Mouse (Mus musculus) 3T3-L1 (cell line): ENCODE results near the gene Ldlrap1.

Source experiments
- DNase-seq: peaks from one replicate; pipeline ENCODE4 v3.0.0-alpha.2; 2015; ENCODE audit warnings: low read depth, low spot score

Gene Ldlrap1

DNA sequence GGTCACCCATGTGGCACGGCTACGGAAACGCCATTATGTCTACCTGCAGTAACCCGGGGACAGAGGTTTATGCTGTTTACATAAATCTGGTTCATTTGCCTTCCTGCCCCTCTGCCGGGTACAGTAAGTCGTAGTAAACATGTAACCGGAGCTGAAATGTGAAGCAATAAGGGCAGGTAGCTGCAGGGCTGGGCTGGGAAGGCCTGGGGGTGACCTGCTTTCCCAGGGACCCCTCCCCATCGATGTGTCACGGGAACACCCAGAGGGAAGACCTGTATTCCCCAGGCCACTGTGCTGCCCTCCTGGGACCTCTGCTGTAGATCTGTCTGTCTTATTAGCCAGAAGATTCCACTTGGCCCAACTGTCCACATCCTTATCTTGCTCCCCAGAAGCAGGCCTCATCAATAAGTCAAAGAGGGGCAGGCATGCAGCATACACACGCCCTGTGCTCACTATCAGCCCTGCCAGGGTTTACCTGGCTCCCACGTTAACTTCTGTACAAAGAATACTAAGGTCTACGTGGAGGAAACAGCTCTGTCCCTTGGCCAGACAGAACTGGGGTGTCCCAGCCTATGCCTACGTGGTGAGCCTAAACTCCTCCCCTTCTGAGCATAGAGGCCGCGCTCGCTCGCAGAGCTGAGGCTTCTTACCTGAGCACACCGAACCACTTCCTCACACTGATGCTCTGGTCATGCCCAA is 16.0 kb downstream of the Ldlrap1 start:
- DNase-seq, result no peak

DNA sequence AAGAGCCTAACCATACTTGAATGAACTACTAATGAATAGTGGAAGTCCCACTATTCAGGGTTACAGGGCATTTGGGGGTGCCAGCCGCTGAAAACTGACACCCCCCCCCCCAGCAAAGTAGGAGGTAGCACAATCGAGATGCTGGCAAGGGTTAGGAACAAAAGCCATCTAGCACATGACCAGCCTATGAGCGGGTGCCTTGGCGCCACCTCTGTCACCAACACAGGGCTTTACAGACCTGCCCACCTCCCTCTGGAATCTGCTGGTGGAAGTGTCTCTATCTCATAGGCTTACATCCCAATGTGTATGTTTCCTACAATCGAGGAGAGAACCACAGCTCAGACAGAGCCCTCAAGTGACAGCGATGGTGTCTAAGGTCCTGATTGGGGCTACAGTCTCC is 17.0 kb downstream of the Ldlrap1 start:
- DNase-seq, result no peak

- DNase-seq, result no peak
Measured at GRCm38 (mm10) chr4:134750263-134750662, 17.6 kb downstream of the Ldlrap1 start.

DNA sequence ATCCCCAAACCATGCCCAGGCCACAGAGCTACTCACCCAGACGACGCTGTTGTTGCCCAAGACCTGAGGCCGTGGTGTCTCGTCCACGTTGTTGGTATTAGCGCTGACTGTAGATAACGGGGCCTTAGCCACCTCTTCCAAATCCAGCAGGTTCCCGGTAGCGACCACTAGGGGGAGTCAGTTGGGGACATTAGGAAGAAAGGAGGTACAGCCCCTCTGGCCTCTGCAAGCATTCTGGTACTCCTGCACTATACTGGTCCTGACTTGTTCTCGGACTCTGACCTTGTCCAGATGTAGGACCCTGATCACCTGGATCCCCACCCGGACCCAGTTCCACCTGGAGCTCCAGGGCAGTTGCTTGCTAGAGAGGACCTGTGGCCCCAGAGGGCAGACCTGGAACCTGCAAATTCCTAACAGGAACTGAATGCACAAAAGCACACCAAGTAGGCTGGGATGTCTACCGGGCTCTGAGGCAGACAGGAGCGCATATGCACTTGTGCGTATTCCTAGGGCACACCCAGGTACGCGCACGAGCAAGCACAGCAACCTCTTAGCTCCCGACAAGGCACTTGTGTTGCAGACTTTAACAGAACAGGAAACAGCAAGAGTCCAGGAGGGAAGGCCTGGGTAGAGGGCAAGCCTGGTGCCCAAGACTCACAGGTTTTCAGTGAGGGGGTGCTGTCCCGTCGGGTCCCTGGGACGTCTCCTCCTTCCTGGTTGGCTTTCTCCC is 18.4 kb downstream of the Ldlrap1 start:
- DNase-seq, result peak; percentile 50

DNA sequence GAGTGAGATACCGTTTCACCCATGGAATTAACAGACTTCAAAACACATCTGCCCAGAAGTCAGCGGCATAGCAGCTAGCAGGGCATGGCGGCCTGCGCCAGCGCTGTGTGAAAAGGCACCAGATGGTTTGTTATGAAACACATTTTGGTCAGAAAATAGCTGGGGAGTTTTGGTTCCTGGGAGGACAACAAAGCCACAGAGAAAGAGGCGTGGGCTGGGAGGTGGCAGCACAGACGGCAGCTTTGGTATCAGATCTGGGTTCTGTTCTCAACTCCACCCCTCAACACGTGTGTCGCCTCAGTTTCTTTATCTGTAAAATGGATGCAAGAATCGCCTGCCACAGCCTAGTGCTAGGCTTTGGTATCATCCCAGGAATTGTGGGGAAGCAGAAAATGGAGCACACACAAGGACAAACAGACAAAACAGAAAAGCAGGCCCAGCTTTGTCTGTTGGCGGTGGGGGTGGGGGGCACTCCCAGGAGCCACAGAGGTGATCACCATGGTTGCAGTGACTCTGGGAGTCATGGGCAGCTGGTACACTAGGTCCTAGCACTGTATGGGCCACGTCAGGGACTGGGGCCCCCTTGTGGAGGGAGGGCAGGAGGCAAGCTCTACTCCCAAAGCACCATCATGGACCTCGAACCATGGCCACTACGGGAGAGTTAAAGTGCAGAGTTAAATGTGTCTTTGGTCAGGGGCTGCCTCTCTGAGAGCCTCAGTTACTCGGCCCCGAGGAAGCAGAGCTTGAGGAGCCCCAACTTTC is 21.7 kb downstream of the Ldlrap1 start:
- DNase-seq, result no peak

GRCm38 (mm10) chr4:134743881-134744633 is 23.8 kb downstream of the Ldlrap1 start:
- DNase-seq, result peak; percentile 51

DNA sequence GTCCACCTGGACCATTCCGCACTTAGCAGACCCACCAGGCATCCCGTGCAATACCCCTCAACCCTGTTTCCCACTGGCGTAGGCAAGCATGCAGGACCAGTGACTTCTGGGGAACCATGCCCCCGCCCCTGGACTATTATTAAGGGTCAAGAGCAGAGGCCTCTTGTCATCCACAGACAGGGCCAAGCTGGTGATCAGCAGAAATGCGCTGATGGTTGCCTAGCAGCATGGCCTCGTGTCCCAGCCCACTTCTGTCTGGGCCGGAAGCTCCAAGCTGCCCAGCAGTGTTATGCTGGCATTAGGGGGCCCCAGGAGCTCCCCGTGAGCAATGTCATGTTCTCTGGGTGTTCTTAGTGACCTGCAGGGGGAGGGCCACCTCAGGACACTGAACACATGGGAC is 25.9 kb downstream of the Ldlrap1 start:
- no peak for DNase-seq

GRCm38 (mm10) chr4:134740186-134740585 is 27.6 kb downstream of the Ldlrap1 start:
- DNase-seq, result no peak

DNA sequence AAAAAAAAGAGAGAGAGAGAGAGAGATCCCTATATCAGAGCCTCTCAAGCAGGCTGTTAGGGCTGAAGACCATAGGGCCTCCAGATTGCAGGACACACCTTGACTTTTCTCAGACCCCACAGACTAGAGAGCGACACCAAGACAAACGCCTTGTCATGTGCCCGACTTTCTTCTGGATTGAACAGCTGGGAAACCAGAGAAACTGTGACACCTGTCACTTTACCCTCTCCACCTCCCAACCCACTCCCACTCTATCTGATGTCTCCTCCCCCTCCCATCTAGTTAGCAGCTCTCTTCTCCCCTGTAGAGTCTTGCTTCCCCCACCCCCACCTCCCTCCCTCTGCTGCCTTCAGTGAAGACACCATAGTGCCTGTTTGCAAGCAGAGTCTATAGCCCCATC is 28.3 kb downstream of the Ldlrap1 start:
- DNase-seq, result no peak

DNA sequence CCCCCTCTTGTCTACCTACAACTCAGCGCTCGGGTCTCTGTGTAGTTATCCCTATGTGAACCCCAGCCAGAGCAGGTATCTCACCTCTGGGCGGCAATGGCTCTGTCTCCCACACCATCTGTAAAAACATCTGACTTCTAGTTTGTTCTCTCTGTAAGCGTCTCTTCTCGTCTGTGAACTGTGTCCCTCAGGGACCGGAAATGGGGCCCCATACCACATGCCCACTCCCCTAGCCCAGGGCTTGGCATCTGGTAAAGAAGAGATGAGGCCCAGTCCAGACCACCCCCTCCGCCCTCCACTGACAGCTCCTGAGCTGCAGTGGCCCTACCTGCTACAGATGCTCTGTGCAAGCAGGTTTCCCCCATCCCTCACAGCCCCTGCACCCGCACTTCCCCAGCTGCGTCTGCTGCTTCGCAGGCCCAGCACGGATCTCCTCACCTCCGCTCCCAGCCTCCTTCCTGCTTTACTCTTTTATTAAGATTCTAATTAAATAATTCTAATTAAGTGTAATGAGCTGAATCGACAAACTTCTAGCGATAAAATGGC is 30.4 kb downstream of the Ldlrap1 start:
- DNase-seq, result no peak

DNA sequence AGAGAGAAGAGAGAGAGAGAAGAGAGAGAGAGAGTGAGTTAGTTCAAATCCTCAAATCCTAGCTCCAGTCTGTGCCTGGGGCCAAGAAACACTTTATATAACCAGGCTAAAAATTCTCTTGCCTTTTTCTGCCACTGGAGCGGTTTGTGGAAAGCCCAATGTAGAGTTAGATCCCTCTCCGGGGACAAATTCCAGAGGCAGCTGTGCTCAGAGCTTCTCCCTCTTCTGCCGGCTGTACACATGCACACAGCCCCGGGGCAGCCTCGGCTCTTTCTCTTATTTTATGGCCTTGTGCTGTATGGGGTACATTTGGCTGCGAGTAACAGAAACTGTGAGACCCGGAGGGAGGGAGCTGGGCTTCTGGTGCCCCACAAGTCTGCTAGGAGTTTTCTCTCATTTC is 31.7 kb downstream of the Ldlrap1 start:
- DNase-seq, result peak; percentile 33

DNA sequence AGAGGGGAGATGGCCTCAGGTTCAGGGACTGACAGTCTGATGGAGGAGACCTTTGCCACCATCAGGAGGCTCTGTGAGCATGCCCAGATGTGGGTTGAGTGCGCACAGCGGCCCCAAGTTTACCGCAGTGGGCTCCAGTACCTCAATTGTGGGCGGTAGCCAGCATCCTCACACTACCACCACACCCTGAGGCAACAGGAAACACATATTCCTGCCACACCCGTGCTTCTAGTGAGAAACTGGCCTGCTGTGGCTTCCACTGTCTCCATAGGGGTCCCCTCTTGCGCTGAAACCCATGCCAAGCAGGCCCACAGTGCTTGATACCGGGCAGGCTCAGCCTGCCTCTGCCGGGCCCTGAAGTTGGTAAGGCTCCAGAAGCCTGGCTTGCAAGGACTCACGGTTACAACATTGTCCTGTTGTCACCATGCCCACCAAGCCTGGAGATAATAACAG is 33.2 kb downstream of the Ldlrap1 start:
- peak; percentile 80 for DNase-seq

- DNase-seq, result peak; percentile 98
Measured at GRCm38 (mm10) chr4:134734038-134734628, 33.7 kb downstream of the Ldlrap1 start.

DNA sequence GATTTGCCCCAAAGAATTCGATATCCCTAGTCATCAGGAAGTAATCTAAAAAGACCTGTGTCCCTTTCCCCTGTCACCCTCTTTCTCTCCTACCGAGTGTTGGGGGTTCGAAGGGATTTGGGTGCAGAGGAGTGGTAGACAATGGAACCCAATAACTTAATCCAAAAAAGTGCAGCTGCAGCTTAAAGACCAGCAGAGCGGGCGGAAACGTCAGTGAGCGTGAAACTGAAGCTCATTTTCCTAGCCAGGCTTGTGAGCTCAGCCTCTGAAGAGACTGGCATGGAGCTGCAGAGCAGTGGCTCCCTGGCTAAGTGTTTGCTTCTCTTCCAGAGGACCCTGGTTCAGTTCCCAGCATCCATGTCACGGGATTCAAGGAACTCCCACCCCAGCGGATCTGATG is 34.5 kb downstream of the Ldlrap1 start:
- no peak for DNase-seq

DNA sequence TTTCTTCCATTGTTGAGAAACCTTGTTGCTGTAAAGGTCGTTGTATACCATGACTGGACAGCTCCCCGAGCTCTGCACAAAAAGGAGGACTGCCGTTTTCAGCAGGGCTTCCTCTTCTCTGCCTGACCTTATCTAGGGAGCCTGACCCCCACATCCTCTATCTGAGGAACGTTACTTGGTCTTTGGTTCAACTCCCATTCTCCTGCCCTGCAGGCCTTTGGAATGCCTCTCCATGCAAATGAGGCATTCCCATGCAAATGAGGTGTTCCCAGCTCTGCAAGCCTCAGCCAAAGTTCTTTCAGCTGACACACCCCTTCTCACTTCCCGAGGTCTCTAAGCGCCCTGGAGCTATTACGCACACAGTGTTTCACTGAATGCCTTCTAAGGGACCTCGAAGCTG is 37.7 kb downstream of the Ldlrap1 start:
- peak; percentile 31 for DNase-seq

DNA sequence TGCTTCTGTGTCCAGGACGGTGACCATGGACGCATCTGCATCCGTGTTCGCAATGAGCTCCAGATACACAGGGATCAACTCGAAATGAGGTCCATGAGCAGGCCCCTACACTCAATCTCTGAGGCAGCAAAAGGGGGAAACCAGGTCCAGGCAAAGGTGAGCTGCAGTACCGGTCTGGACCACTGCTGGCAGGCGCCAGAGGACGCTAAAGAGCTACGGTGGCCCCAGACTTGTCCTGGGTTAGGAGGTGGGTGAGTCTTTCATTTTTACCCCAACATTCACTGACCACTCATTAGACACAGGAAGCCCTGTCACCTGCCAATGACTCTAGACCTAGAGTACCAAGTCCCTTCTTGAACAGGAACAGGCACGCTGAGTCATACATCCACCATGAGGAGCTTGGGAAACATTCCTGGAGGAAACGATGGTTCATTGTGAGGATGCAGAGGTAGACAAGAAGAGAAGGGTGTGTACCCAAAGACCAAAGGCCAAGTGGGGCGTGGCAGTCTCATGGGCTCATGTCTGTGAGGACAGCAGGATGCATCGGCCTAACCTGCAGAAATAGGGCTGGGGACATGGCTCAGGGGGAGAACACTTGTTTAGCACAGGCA is 42.0 kb downstream of the Ldlrap1 start:
- peak; percentile 35 for DNase-seq

- no peak for DNase-seq
Measured at GRCm38 (mm10) chr4:134724974-134725373, 42.9 kb downstream of the Ldlrap1 start.

- no peak for DNase-seq
Measured at GRCm38 (mm10) chr4:134723251-134723650, 44.6 kb downstream of the Ldlrap1 start.

- DNase-seq, result peak; percentile 67
Measured at GRCm38 (mm10) chr4:134721076-134721475, 46.7 kb downstream of the Ldlrap1 start.

- DNase-seq, result no peak
Measured at GRCm38 (mm10) chr4:134720371-134720770, 47.5 kb downstream of the Ldlrap1 start.

DNA sequence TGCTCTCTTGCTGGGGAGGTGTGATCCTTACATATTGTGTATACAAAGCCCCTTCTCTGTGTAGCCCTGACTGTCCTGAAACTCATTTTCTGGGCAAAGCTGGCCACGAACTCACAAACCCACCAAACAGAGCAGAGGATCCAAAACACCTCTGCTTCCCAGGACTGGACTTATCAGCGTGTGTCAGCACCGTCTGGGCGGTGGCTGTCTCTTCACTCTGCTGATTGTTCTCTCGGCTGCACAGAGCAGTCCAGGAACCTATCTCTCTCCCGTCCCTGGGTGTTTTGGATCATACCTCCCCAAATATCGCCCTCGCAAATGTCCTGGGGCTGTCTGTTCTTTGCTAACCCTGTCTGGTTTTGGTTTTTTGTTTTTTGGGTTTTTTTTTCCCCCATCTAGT is 48.3 kb downstream of the Ldlrap1 start:
- DNase-seq, result no peak
